Mouse (Mus musculus) spleen, postnatal 10 days (tissue): Measurements from ENCODE around the gene Lpin2.

Source experiments
- DNase-seq, 2 experiments: peaks; one replicate each; pipeline ENCODE4 v3.0.0; 2021 to 2022; ENCODE audit warnings: low spot score in 2 of 2

Gene Lpin2

GRCm38 (mm10) chr17:71202136-71202535 lies 19.8 kb downstream of the Lpin2 start:
- DNase-seq = no peak

GRCm38 (mm10) chr17:71203998-71204808 lies 21.8 kb downstream of the Lpin2 start:
- DNase-seq = peak in 1 of 2 experiments; percentile 65

- no peak for DNase-seq
Observed at GRCm38 (mm10) chr17:71204809-71205091, 22.4 kb downstream of the Lpin2 start.

GRCm38 (mm10) chr17:71206136-71206893 lies 24.0 kb downstream of the Lpin2 start:
- DNase-seq = no peak

GRCm38 (mm10) chr17:71207268-71207667 lies 24.9 kb downstream of the Lpin2 start:
- DNase-seq = no peak

GRCm38 (mm10) chr17:71208376-71208775 lies 26.0 kb downstream of the Lpin2 start:
- DNase-seq = no peak

- no peak for DNase-seq
Observed at GRCm38 (mm10) chr17:71208921-71209320, 26.6 kb downstream of the Lpin2 start.

- DNase-seq = no peak
Observed at GRCm38 (mm10) chr17:71209936-71210335, 27.6 kb downstream of the Lpin2 start.

- DNase-seq = peak in 1 of 2 experiments; percentile 41
Observed at GRCm38 (mm10) chr17:71211962-71212646, 29.7 kb downstream of the Lpin2 start.

- DNase-seq = no peak
Observed at GRCm38 (mm10) chr17:71213666-71214065, 31.3 kb downstream of the Lpin2 start.

- DNase-seq = peak; percentile 43 to 47
Observed at GRCm38 (mm10) chr17:71214514-71215240, 32.3 kb downstream of the Lpin2 start.

- peak in 1 of 2 experiments; percentile 35 for DNase-seq
Observed at GRCm38 (mm10) chr17:71215241-71215839, 33.0 kb downstream of the Lpin2 start.

- no peak for DNase-seq
Observed at GRCm38 (mm10) chr17:71216263-71216662, 33.9 kb downstream of the Lpin2 start.

- DNase-seq = no peak
Observed at GRCm38 (mm10) chr17:71217111-71217685, 34.8 kb downstream of the Lpin2 start.

GRCm38 (mm10) chr17:71221383-71221782 lies 39.0 kb downstream of the Lpin2 start:
- no peak for DNase-seq

- no peak for DNase-seq
Observed at GRCm38 (mm10) chr17:71223676-71224075, 41.3 kb downstream of the Lpin2 start.

- no peak for DNase-seq
Observed at GRCm38 (mm10) chr17:71224521-71224920, 42.2 kb downstream of the Lpin2 start.

GRCm38 (mm10) chr17:71225091-71225490 lies 42.7 kb downstream of the Lpin2 start:
- peak; percentile 44 to 71 for DNase-seq

- no peak for DNase-seq
Observed at GRCm38 (mm10) chr17:71227128-71227895, 45.0 kb downstream of the Lpin2 start.

GRCm38 (mm10) chr17:71228651-71229050 lies 46.3 kb downstream of the Lpin2 start:
- DNase-seq = no peak
